Mouse (Mus musculus) erythroblast, embryonic 14.5 days (primary cell): ENCODE data around the gene A430078G23Rik.

Experiments
- GATA1 ChIP-seq: IDR thresholded peaks from 2 replicates; pipeline ENCODE4 v1.6.1; 2012; ENCODE audit warnings: low read length, inconsistent platforms, mixed read lengths
- TAL1 ChIP-seq: IDR thresholded peaks from 3 replicates; pipeline ENCODE4 v1.6.1; 2012; ENCODE audit warnings: low read length, inconsistent platforms, mixed read lengths

DNA sequence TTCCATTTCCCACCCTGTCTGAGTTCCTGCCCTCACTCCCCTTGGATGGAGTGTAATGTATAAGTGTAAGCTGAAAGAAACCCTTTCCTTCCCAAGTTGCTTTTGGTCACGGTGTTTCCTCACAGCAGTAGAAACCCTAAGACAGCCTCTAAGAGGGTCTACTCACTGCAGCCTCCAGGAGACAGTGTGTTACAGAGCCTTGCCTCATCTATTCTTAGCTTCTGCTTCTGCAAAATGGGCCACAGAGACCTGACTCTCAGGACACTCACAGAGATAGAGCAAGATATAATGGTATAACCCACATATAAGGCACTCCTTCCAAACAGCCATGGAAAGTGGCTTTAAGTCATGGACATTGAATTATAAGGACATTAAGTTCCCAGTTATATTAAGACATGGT is 26.2 kb upstream of the A430078G23Rik start:
- TF ChIP-seq TAL1 (no peak), GATA1 (no peak)
